Mouse (Mus musculus) splenic B cell, adult 2 months (primary cell): ENCODE results near the gene Tenm4.
A peak's percentile ranks its signal among the peaks of the same experiment; 100 is the strongest.

Source experiments
- DNase-seq: peaks from one replicate; pipeline ENCODE4 v3.0.0-alpha.2; 2011; ENCODE audit warnings: low read depth, low spot score
- H3K27me3 ChIP-seq: 2 replicates; pipeline ENCODE4 v1.6.1; 2012; ENCODE audit warnings: mild to moderate bottlenecking, low read length, moderate library complexity, mixed read lengths; ENCODE audit not compliant: control insufficient read depth, poor library complexity, insufficient read depth, severe bottlenecking
- H3K36me3 ChIP-seq: 2 replicates; pipeline ENCODE4 v1.6.1; 2012; ENCODE audit warnings: mild to moderate bottlenecking, low read length, moderate library complexity, mixed read lengths; ENCODE audit not compliant: control insufficient read depth, poor library complexity, insufficient read depth, severe bottlenecking

Gene Tenm4

GRCm38 (mm10) chr7:96651626-96652341 lies 480.7 kb downstream of the Tenm4 start:
- Histone ChIP-seq H3K36me3 (no peaks in the 10 kb centered on the region), H3K27me3 (no peaks in the 10 kb centered on the region; the same call in 1 of the 2 replicates)
- no peak for DNase-seq

- Histone ChIP-seq H3K27me3 (no peaks in the 10 kb centered on the region), H3K36me3 (no peaks in the 10 kb centered on the region)
- DNase-seq: no peak
These were observed 481.8 kb downstream of the Tenm4 start for GRCm38 (mm10) chr7:96652844-96653243.

- H3K36me3 ChIP-seq: no peaks in the 10 kb centered on the region
- peak; percentile 14 for DNase-seq
- no peaks in the 10 kb centered on the region for H3K27me3 ChIP-seq
These were observed 483.2 kb downstream of the Tenm4 start for GRCm38 (mm10) chr7:96654206-96654605.

GRCm38 (mm10) chr7:96655096-96655716 lies 484.2 kb downstream of the Tenm4 start:
- Histone ChIP-seq H3K27me3 (no peaks in the 10 kb centered on the region), H3K36me3 (no peaks in the 10 kb centered on the region)
- no peak for DNase-seq

GRCm38 (mm10) chr7:96657101-96657830 lies 486.2 kb downstream of the Tenm4 start:
- no peaks in the 10 kb centered on the region for H3K36me3 ChIP-seq
- DNase-seq: no peak
- H3K27me3 ChIP-seq: no peaks in the 10 kb centered on the region

GRCm38 (mm10) chr7:96657857-96658580 lies 487.0 kb downstream of the Tenm4 start:
- Histone ChIP-seq H3K36me3 (no peaks in the 10 kb centered on the region), H3K27me3 (no peaks in the 10 kb centered on the region)
- peak; percentile 31 for DNase-seq

GRCm38 (mm10) chr7:96660907-96661306 lies 489.9 kb downstream of the Tenm4 start:
- DNase-seq: no peak
- Histone ChIP-seq H3K27me3 (no peaks in the 10 kb centered on the region), H3K36me3 (no peaks in the 10 kb centered on the region)

- DNase-seq: no peak
- Histone ChIP-seq H3K27me3 (no peaks in the 10 kb centered on the region), H3K36me3 (no peaks in the 10 kb centered on the region)
These were observed 490.5 kb downstream of the Tenm4 start for GRCm38 (mm10) chr7:96661352-96662169.

GRCm38 (mm10) chr7:96663336-96663735 lies 492.3 kb downstream of the Tenm4 start:
- no peak for DNase-seq
- Histone ChIP-seq H3K36me3 (no peaks in the 10 kb centered on the region), H3K27me3 (no peaks in the 10 kb centered on the region)

- Histone ChIP-seq H3K36me3 (no peaks in the 10 kb centered on the region), H3K27me3 (no peaks in the 10 kb centered on the region)
- DNase-seq: no peak
These were observed 495.4 kb downstream of the Tenm4 start for GRCm38 (mm10) chr7:96666366-96666896.

GRCm38 (mm10) chr7:96667688-96668087 lies 496.6 kb downstream of the Tenm4 start:
- H3K27me3 ChIP-seq: no peaks in the 10 kb centered on the region
- DNase-seq: no peak
- no peaks in the 10 kb centered on the region for H3K36me3 ChIP-seq

GRCm38 (mm10) chr7:96670095-96670494 lies 499.0 kb downstream of the Tenm4 start:
- no peaks in the 10 kb centered on the region for H3K36me3 ChIP-seq
- DNase-seq: no peak
- no peaks in the 10 kb centered on the region for H3K27me3 ChIP-seq

- DNase-seq: no peak
- no peaks in the 10 kb centered on the region for H3K36me3 ChIP-seq
- no peaks in the 10 kb centered on the region for H3K27me3 ChIP-seq
These were observed 501.4 kb downstream of the Tenm4 start for GRCm38 (mm10) chr7:96672322-96672914.
